Mouse (Mus musculus): Measurements from ENCODE around the gene Appl1. TPM values are rescaled to one million over a fixed set of nuclear protein-coding genes. Genes with fewer than 3 reads are reported as not detected.

Appl1 gene
- polyA plus RNA-seq, 1 experiment from 2014 or later: 46.9 TPM

- Histone ChIP-seq H3K4me3 (no peak within 1 kb of the TSS), H3K9me3 (no peaks in the 10 kb centered on the region), H3K9ac (replicated peaks) (no peak within 1 kb of the TSS), H3K27ac (replicated peaks) (no peak within 1 kb of the TSS), H3K4me2 (replicated peaks) (no peak within 1 kb of the TSS), H3K27me3 (no peaks in the 10 kb centered on the region), H3K4me1 (no peaks in the 10 kb centered on the region), H3K36me3 (no peaks in the 10 kb centered on the region)
- ATAC-seq (ENCODE audit: low FRiP score, low read depth): no peak
- WGBS: 92% methylated on average over 4 of the region's 4 CpGs
Measured at GRCm38 (mm10) chr14:26894392-26894791, 76.6 kb downstream of the Appl1 start, which contains the start of gene Asb14. Asb14 (plus strand) TSS chr14:26894557.

- Histone ChIP-seq H3K9ac (replicated peaks) (no peak overlapping the region), H3K9me3 (no peaks in the 10 kb centered on the region), H3K27me3 (no peaks in the 10 kb centered on the region), H3K4me3 (no peak overlapping the region), H3K4me1 (no peaks in the 10 kb centered on the region), H3K36me3 (no peaks in the 10 kb centered on the region), H3K4me2 (replicated peaks) (no peak overlapping the region), H3K27ac (replicated peaks) (no peak overlapping the region)
- 91% methylated on average over 3 of the region's 3 CpGs for WGBS
- no peak for ATAC-seq (ENCODE audit: low FRiP score, low read depth)
Measured at GRCm38 (mm10) chr14:26890777-26891176, 80.3 kb downstream of the Appl1 start.

GRCm38 (mm10) chr14:26887244-26887643 lies 83.8 kb downstream of the Appl1 start:
- H3K4me2 ChIP-seq (replicated peaks): no peak overlapping the region
- no peaks in the 10 kb centered on the region for H3K27me3 ChIP-seq
- no peaks in the 10 kb centered on the region for H3K9me3 ChIP-seq
- no peak overlapping the region for H3K27ac ChIP-seq (replicated peaks)
- no peak overlapping the region for H3K9ac ChIP-seq (replicated peaks)
- no peaks in the 10 kb centered on the region for H3K4me1 ChIP-seq
- no peak overlapping the region for H3K4me3 ChIP-seq
- ATAC-seq (ENCODE audit: low FRiP score, low read depth): no peak
- WGBS: 58% methylated on average over 3 of the region's 3 CpGs
- no peaks in the 10 kb centered on the region for H3K36me3 ChIP-seq

GRCm38 (mm10) chr14:26881700-26882099 lies 89.3 kb downstream of the Appl1 start:
- no peak for ATAC-seq (ENCODE audit: low FRiP score, low read depth)
- no peak overlapping the region for H3K4me3 ChIP-seq
- 88% methylated on average over 5 of the region's 5 CpGs for WGBS
- H3K27me3 ChIP-seq: no peaks in the 10 kb centered on the region
- H3K27ac ChIP-seq (replicated peaks): no peak overlapping the region
- H3K4me1 ChIP-seq: no peaks in the 10 kb centered on the region
- H3K36me3 ChIP-seq: no peaks in the 10 kb centered on the region
- no peak overlapping the region for H3K9ac ChIP-seq (replicated peaks)
- no peaks in the 10 kb centered on the region for H3K9me3 ChIP-seq
- H3K4me2 ChIP-seq (replicated peaks): no peak overlapping the region

- 74% methylated on average over 2 of the region's 2 CpGs for WGBS
Measured at GRCm38 (mm10) chr14:26879976-26880375, 91.1 kb downstream of the Appl1 start.

GRCm38 (mm10) chr14:26878756-26879155 lies 92.3 kb downstream of the Appl1 start:
- Histone ChIP-seq H3K4me2 (replicated peaks) (no peak overlapping the region), H3K27ac (replicated peaks) (no peak overlapping the region), H3K9me3 (no peaks in the 10 kb centered on the region), H3K4me3 (no peak overlapping the region), H3K36me3 (no peaks in the 10 kb centered on the region), H3K27me3 (no peaks in the 10 kb centered on the region), H3K4me1 (no peaks in the 10 kb centered on the region), H3K9ac (replicated peaks) (no peak overlapping the region)
- ATAC-seq (ENCODE audit: low FRiP score, low read depth): no peak
- WGBS: 80% methylated on average over 4 of the region's 4 CpGs

More at GRCm38 (mm10) chr14:26879976-26880375, 91.1 kb downstream of the Appl1 start:
- no peak overlapping the region for H3K27ac ChIP-seq (replicated peaks)
- H3K36me3 ChIP-seq: no peaks in the 10 kb centered on the region
- ATAC-seq (ENCODE audit: low FRiP score, low read depth): no peak
- H3K27me3 ChIP-seq: no peaks in the 10 kb centered on the region
- no peak overlapping the region for H3K9ac ChIP-seq (replicated peaks)
- no peak overlapping the region for H3K4me3 ChIP-seq
- H3K4me2 ChIP-seq (replicated peaks): no peak overlapping the region
- H3K9me3 ChIP-seq: no peaks in the 10 kb centered on the region
- H3K4me1 ChIP-seq: no peaks in the 10 kb centered on the region

Other genes starting within 250 kb of the Appl1 start
- 0.30 TPM in 1 of 2 replicates, not detected in the other for gene Asb14, start 76.7 kb downstream of the Appl1 start, polyA plus RNA-seq (2016; fragmentation: Nextera tagmentation; extraction: Ambion mirVana)
- gene Hesx1, start 23.2 kb upstream of the Appl1 start, polyA plus RNA-seq (2016; fragmentation: Nextera tagmentation; extraction: Ambion mirVana): not detected in 2 replicates
- gene Il17rd, start 67.7 kb upstream of the Appl1 start, polyA plus RNA-seq (2016; fragmentation: Nextera tagmentation; extraction: Ambion mirVana): 4.6 and 4.8 TPM in 2 replicates
- 2.1 and 2.2 TPM in 2 replicates for gene Arhgef3, start 143.7 kb upstream of the Appl1 start, polyA plus RNA-seq (2016; fragmentation: Nextera tagmentation; extraction: Ambion mirVana)